Mouse (Mus musculus) kidney, adult 2 months (tissue): ENCODE results near the gene Gm17349.

Source experiments
- CTCF ChIP-seq: fragments of 200-500 bp; conservative IDR thresholded peaks from 2 replicates; pipeline ENCODE4 v1.5.1; 2011; ENCODE audit warnings: low read depth, mild to moderate bottlenecking, control low read depth, low read length, moderate library complexity, mixed read lengths; ENCODE audit not compliant: insufficient read depth, insufficient read length
- POLR2A ChIP-seq: fragments of 200-500 bp; IDR thresholded peaks from one replicate; pipeline ENCODE4 v1.6.1; 2011; ENCODE audit warnings: low read depth, low read length, control low read depth

DNA sequence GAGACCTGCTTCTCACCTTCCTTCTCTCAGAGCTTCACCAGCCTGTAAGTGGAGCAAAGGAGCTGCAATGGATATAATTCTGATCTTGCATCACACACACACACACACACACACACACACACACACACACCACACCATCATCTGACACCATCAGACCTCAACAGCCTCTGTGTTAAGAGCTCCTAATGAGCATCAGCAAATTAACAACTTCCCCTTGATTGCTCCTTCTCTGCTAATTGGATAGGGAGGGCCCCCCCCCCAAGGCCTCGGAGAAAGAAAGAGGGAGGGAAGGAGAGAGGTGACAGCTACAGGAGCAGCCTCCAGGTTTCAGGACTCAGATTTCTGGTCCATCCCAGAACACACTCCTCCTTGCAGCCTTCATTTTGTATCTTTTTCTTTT is 35.9 kb downstream of the Gm17349 start:
- TF ChIP-seq CTCF: no peak
- no peak for TF ChIP-seq POLR2A
